Mouse (Mus musculus) embryonic fibroblast, embryonic 13.5 days (primary cell): ENCODE results near the gene 4931409K22Rik.

ENCODE experiments used
- CTCF ChIP-seq: IDR thresholded peaks from 2 replicates; pipeline ENCODE4 v1.5.1; 2011; ENCODE audit warnings: mild to moderate bottlenecking, control low read depth, low read length, moderate library complexity, borderline replicate concordance; ENCODE audit not compliant: insufficient read depth
- POLR2A ChIP-seq: IDR thresholded peaks from 2 replicates; pipeline ENCODE4 v1.6.1; 2011; ENCODE audit warnings: low read depth, mild to moderate bottlenecking, control low read depth, low read length, moderate library complexity

DNA sequence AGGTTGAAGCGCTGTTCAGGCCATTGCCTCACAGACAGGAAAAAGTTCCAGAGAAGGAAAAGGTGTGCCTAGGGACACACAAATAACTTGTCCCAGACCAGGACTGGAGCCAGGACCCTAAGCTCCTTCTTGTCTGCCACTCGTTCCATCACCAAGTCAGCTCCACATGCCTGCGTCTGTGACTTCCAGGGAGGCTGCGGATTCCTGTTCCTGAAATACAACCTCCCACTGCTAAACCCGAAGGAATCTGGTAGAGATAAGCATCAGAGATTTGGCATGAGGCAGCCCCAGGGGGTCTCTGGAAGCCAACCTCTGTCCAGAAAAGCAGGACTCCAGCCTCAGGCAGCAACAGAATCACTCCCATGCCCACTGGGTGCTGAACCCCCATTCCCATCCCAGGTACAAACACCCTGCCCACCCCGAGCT, 15.5 kb downstream of the 4931409K22Rik start:
- TF ChIP-seq CTCF, result no peak
- no peak for TF ChIP-seq POLR2A
